Comparison of ENCODE assay signal across 12 mouse cellular contexts in the genomic region with DNA sequence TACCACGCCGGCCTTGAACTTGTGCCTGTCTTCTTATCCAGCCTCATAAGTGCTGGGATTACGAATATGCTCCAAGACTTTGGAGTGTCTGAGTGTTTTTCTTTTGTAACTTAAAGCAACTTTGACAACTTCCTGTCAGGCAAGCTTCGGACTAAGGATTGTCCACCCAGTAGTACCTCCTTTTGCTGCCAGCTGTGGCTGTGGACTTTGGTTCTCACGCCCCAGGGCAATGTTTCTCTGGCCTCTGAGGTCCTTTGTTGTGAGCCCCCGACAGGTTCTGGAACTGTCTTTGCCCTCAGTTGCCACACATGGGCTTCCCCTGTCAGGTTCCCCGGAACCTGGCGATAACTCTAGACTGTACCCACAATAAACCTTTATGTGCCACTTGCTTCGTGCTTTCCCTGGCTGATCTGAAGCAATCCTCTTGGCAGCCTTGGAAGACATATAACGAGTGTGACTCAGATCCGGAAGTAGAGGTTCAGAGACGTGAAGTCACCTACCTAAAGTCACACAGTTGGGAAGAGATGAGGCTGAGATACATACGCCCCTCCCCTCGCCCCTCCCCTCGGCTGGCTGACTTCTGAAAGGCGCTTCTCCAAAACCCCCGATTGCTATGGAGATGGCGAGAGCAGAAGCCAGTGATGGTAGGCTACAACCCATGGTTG. TPM values are rescaled to one million over a fixed set of nuclear protein-coding genes. Genes with fewer than 3 reads are reported as not detected.
DNase-seq lines count a peak whose midpoint lies in the region; ATAC-seq and TF ChIP-seq lines count a peak whose summit lies in the region.
"Had no signal": no experiment of that assay in that cellular context is flagged by ENCODE, and none has a peak within 500 bp of the region (broad histone marks: within the 10 kb centered on the region; RNA-seq: fewer than 3 reads in every experiment).

No protein-coding gene starts in this region.

- peak; percentile 31 to 43 for DNase-seq in urinary bladder, postnatal 36 days (ENCODE audit: low spot score in 2 of 2)
- DNase-seq in urinary bladder, postnatal 25 days (ENCODE audit: low spot score): no peak
- peak; percentile 89 for DNase-seq in R1 (ENCODE audit: low read depth, low spot score)
- DNase-seq in cerebellum, postnatal 36 days: no peak
- DNase-seq in c-Kit-positive CD71-positive TER-119-positive erythroid progenitor cells, embryonic 14.5 days (ENCODE audit: low spot score): no peak
- DNase-seq: adrenal gland, postnatal 25 days; cerebellum, postnatal 10 days; left cerebral cortex, postnatal 4 days had no signal

- ATAC-seq in granulocyte monocyte progenitor cell, adult 5-6 weeks (replicated peaks; ENCODE audit: poor library complexity, severe bottlenecking): no peak

- peaks cover 24% of the 10 kb centered on the region for H3K27me3 ChIP-seq in myocyte (ENCODE audit: control insufficient read depth, insufficient read depth, insufficient read length)

- no peak for TF ChIP-seq POLR2A in myocyte (IDR thresholded peaks at IDR 0.05; ENCODE audit: insufficient read length, low read depth)

- no peak overlapping the region for H3ac ChIP-seq in myocyte (ENCODE audit: control insufficient read depth, insufficient read length)

- peak overlapping the region; percentile 52 for H3K4me2 ChIP-seq in myocyte (ENCODE audit: low read depth)
- H3K4me2 ChIP-seq: lung, embryonic 15.5 days had no signal

- H3K79me2 ChIP-seq in myocyte (ENCODE audit: control insufficient read depth, insufficient read depth): no peaks in the 10 kb centered on the region

- H3K4me3 ChIP-seq in myocyte: no peak overlapping the region
- H3K4me3 ChIP-seq: lung, embryonic 15.5 days had no signal

- no peaks in the 10 kb centered on the region for H3K36me3 ChIP-seq in myocyte (ENCODE audit: control insufficient read depth, insufficient read depth)
- H3K36me3 ChIP-seq: lung, embryonic 15.5 days had no signal

TF ChIP-seq in myocyte, 11 proteins besides CTCF, POLR2A, EP300 and RAD21:
- TF ChIP-seq MYOG (IDR thresholded peaks at IDR 0.05; ENCODE audit: control insufficient read depth in 1 of 3, insufficient read depth in 1 of 3, insufficient read length in 2 of 3, low read depth in 2 of 3) (no peak), USF1 (IDR thresholded peaks at IDR 0.05; ENCODE audit: low read depth) (no peak), TCF3 (IDR thresholded peaks at IDR 0.05; ENCODE audit: insufficient read length, low read depth) (no peak), MAX (IDR thresholded peaks at IDR 0.05; ENCODE audit: low read depth) (no peak), POLR2AphosphoS2 (IDR thresholded peaks at IDR 0.05; ENCODE audit: insufficient read length, low read depth) (no peak), SRF (IDR thresholded peaks at IDR 0.05; ENCODE audit: control insufficient read depth, insufficient read length, low read depth) (no peak), TCF12 (IDR thresholded peaks at IDR 0.05; ENCODE audit: insufficient read depth, poor library complexity, severe bottlenecking) (no peak), MYOD1 (IDR thresholded peaks at IDR 0.05; ENCODE audit: control insufficient read depth in 1 of 3, insufficient read length in 2 of 3, low read depth in 2 of 3) (no peak), CEBPB (IDR thresholded peaks at IDR 0.05; ENCODE audit: insufficient read depth, poor library complexity, severe bottlenecking) (no peak), REST (IDR thresholded peaks at IDR 0.05; ENCODE audit: insufficient read depth, insufficient read length) (no peak), E2F4 (IDR thresholded peaks at IDR 0.05; ENCODE audit: insufficient read depth) (no peak)

RNA-seq across cellular contexts. Expression of a gene that starts 0.7 kb away (rescaled TPM):
- 0.58 TPM for polyA plus RNA-seq in myocyte (2012; fragmentation: generic; extraction: Trizol)
- 0.38 and 1.3 TPM in 2 replicates for total RNA-seq in granulocyte monocyte progenitor cell, adult 5-6 weeks (2014; fragmentation: Nextera tagmentation)
- not detected in 2 replicates for total RNA-seq in granulocyte monocyte progenitor cell, adult 5-6 weeks (2017)

RNA-seq across cellular contexts. Expression of a gene that starts 7.7 kb away (rescaled TPM):
- polyA plus RNA-seq in myocyte (2012; fragmentation: generic; extraction: Trizol): not detected
- total RNA-seq in granulocyte monocyte progenitor cell, adult 5-6 weeks (2014; fragmentation: Nextera tagmentation): not detected in 2 replicates
- not detected in 2 replicates for total RNA-seq in granulocyte monocyte progenitor cell, adult 5-6 weeks (2017)
- total RNA-seq: adrenal gland, postnatal 25 days; left cerebral cortex, postnatal 4 days had no signal
- polyA plus RNA-seq: forebrain, embryonic 11.5 days; lung, embryonic 15.5 days had no signal

RNA-seq across cellular contexts. Expression of a gene that starts 33.6 kb away (rescaled TPM):
- not detected for polyA plus RNA-seq in myocyte (2012; fragmentation: generic; extraction: Trizol)
- total RNA-seq in granulocyte monocyte progenitor cell, adult 5-6 weeks (2014; fragmentation: Nextera tagmentation): 240 and 247 TPM in 2 replicates
- 259 and 330 TPM in 2 replicates for total RNA-seq in granulocyte monocyte progenitor cell, adult 5-6 weeks (2017)

RNA-seq across cellular contexts. Expression of a gene that starts 41.1 kb away (rescaled TPM):
- 1.5 TPM for polyA plus RNA-seq in myocyte (2012; fragmentation: generic; extraction: Trizol)
- total RNA-seq in granulocyte monocyte progenitor cell, adult 5-6 weeks (2014; fragmentation: Nextera tagmentation): 14.4 and 30.2 TPM in 2 replicates
- 4.8 and 11.2 TPM in 2 replicates for total RNA-seq in granulocyte monocyte progenitor cell, adult 5-6 weeks (2017)

RNA-seq across cellular contexts. Expression of a gene that starts 42.7 kb away (rescaled TPM):
- polyA plus RNA-seq in myocyte (2012; fragmentation: generic; extraction: Trizol): 0.16 TPM
- total RNA-seq in granulocyte monocyte progenitor cell, adult 5-6 weeks (2014; fragmentation: Nextera tagmentation): 2.1 and 13.9 TPM in 2 replicates
- total RNA-seq in granulocyte monocyte progenitor cell, adult 5-6 weeks (2017): 4.0 and 10.5 TPM in 2 replicates
- total RNA-seq: adrenal gland, postnatal 25 days; left cerebral cortex, postnatal 4 days had no signal

Comparison
In these comparisons a context has a peak if more than half of its experiments do, and no peak if none do; other contexts are left out.
1. DNase-seq: peak in urinary bladder, postnatal 36 days (2 of 2) and R1 (single experiment); none in urinary bladder, postnatal 25 days (single experiment), cerebellum, postnatal 36 days (0 of 2) and c-Kit-positive CD71-positive TER-119-positive erythroid progenitor cells, embryonic 14.5 days (single experiment).